Mouse (Mus musculus) lung, postnatal 0 days (tissue): Measurements from ENCODE around the gene Slc7a10.

Experiments used
- CTCF ChIP-seq: IDR thresholded peaks from 2 replicates; pipeline ENCODE4 v1.5.1; 2016; ENCODE audit warnings: antibody characterized with exemption, mild to moderate bottlenecking
- EP300 ChIP-seq: IDR thresholded peaks from 2 replicates; pipeline ENCODE4 v1.6.1; 2016; ENCODE audit warnings: antibody characterized with exemption, mild to moderate bottlenecking, control low read depth

DNA sequence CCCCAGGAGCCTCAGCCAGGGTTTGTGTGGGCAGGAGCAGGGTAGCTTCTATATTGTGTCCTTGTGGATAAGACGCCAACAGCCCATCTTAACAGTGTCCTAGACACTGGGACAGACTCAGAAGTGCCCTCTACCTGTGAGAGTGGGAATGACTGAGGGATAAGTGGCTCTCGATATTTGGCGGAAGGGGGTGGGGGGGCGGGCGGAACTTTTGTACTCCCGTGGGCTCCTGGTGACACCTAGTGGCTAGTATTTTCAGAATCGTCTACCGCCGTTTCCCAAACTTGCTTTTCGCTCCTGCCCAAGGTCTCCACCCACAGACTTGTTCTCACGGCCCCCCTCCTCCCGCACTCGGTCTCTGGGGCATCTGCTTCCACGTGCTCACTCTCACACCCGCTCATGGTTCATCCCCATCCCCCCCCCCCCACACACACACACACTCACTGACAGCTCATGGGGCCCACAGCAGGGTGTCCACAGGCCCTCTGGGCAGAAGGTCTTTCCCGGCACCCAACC, 14.3 kb upstream of the Slc7a10 start:
- TF ChIP-seq CTCF (peak; percentile 87), EP300 (no peak)
